Mouse (Mus musculus) right cerebral cortex, postnatal 36 days (tissue): Measurements from ENCODE around the gene Fut11.

Experiments used
- DNase-seq, 2 experiments: peaks; one replicate each; pipeline ENCODE4 v3.0.0; 2022; ENCODE audit warnings: low spot score in 2 of 2, mixed read lengths in 1 of 2

The Fut11 gene

DNA sequence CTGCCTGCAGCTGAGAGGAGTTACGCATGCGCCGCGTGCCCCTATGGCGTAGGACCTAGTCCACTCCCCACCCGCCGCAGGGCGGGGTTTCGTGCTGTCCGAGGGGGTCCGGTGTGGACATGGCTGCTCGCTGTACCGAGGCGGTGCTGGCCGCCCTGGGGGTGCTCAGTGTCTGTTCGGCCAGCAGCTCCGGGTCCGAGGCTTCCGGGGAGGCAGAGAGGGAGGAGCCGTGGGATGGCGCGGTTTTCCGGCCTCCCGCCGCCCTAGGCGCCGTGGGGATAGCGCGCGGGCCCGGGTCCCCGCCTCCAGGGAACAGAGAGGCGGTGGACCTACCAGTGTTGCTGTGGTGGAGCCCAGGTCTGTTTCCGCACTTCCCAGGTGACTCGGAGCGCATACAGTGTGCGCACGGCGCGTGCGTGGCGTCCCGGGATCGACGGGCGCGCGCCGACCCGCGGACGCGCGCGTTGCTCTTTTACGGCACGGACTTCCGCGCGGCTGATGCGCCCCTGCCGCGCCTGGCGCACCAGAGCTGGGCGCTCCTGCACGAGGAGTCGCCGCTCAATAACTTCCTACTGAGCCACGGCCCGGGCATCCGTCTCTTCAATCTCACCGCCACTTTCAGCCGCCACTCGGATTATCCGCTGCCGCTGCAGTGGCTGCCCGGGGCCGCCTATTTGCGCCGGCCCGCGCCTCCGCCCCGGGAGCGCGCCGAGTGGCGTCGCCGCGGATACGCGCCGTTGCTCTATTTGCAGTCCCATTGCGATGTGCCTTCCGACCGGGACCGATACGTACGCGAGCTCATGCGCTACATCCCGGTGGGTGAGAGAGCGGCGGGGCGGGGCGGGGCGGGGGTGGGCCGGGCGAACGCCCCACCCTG, at the start of gene Fut11:
TSS of gene Fut11 (plus strand) at position 85 of the 877 bp plus-strand sequence.
- peak; percentile 74 to 81 for DNase-seq

DNA sequence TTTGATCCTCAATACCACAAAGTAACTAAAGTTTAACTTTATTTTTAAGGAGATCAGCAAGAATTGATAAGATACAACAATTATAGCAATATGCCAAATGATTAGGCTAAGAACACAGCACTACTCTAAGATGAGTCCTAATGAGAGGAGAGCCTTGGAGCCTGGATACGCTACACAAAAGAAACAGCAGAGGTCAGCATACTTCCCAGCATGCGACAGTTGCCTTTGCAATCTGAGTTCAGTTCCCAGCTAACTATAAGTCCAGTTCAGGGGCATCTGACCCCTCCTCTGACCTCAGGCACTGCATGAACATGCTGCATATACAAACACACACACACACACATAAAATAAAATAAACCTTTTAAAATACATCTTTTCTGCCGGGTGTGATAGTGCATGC, 49.2 kb upstream of the Fut11 start:
- no peak for DNase-seq

DNA sequence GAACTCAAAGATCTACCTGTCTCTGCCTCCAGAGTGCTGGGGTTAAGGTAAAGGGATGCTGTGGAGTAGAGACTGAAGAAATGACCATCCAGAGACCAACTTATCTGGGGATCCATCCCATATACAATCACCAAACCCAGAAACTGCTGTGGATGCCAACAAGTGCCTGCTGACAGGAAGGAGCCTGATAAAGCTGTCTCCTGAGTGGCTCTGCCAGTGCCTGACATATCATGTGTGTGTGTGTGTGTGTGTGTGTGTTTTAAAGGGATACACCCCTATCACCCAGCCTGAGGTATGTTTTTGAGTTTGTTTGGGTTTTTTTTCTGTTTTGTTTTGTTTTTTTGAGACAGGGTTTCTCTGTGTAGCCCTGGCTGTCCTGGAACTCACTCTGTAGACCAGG, 48.4 kb upstream of the Fut11 start:
- DNase-seq: no peak

DNA sequence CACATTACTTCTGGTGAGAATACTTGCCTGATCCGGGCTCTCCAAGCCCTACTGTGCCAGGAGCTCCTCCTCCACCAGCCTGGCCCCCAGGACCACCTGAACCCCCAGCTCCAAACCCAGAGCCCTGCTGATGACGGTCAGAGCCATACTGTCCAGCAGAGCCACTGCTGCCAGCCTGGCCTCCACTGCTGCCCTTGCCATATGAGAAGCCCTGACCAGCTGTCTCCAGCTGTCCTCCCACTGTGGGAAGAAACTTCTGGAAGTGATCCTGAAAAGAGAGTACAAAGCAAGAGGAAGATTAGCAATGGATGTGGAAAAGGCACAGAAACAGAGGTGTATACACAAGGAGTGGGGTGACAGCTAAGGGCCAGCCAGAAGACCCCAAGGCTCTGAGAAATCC, 43.8 kb upstream of the Fut11 start:
- no peak for DNase-seq

DNA sequence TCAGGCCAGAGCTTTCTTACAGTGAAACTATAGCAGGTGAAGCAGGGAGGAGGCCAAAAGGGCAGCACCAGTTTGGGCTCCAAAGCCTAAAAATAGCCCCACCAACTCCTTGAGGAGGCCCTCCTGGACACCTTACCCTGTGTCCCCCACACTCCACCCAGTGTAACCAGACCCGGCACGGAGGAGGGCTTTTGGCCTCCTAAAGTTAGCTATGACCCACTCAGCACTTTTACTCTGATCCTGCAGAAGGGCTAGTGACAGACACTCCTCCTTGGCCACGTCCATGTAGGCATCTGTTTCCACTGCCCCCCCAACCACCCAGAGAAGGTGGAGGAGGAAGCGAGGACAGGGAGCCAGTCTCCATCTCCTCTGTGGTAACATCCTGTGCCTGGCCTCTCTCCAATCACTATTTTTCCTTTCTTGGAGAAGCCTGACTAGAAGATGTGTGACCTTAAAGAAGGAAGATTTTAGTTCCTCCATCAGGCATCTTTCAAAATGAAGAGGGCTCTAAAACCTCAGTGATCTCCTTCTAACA, 43.0 kb upstream of the Fut11 start:
- no peak for DNase-seq

DNA sequence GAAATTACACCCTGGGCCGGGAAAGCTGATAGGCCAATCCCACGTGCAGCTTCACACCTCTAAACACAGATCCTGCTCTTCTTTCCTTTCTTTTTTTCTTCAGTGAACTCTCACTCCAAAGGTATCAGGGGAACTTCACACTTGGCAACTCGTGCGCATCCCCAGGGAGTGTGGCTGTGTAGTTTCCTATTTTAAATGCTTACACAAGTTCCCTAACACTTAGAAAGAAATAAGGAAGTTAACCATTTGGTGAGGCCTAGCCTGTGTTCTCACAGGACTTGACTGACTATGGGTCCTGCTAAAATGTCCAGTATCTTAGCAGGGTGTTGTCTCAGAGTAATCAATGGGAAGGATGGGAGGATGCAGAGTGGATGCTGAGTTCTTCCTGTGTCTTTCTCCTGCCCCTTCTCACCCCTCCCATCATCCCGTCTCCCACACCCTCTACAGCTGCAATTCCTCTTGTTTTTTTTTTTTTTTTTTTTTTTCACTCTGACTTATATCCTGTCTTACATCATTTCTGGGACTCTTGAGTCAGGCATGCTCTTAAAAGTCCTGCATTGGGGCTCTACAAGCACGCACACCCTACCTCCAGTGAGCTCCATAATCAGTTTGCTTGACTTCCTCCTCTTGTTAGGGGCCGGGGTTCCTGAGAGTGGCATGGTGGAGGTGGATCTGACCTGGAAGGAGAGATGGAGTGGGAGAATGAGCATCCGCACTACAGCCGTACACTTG, 39.9 kb upstream of the Fut11 start:
- no peak for DNase-seq

DNA sequence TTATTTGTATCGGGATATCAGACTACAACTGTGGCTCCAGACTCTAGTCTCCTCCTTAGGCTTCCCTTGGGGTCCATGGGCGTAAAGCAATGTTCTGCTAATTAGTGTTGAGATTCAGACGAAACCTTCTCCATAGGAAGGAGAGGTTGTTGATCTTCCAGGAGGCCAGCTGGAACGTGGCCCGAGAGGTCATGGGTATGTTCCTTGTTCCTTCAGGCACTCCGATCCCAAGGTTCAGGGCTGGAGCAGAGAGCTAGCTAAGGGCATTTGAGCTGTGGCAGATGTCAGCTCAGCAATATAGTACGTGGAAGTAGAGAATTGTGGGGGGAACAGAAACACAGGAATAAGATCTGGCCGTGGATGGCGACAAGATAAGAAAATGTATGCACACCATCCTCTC, 39.0 kb upstream of the Fut11 start:
- no peak for DNase-seq

DNA sequence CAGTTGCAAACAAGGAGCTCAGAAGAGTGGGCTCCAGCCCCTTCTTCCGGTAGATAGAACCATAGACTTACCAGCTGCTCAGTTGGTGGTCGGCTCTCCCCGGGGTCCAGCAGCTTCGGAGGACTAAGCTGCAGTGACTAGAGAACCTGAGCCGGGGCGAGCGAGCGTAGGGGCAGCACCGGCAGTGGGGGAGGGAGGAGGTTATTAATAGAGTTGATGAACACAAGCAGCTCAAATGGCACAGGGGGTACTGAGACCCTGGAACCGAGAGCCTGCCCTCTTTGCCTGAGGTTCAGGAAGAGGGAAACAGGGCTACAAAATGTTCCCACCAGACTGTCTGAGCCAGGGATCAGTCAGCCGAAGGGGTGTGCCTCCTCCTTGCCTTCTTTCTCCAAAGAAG, 38.4 kb upstream of the Fut11 start, which contains the start of gene Myoz1:
TSS of gene Myoz1 (minus strand) at position 180 of the 400 bp plus-strand sequence.
- DNase-seq: no peak

DNA sequence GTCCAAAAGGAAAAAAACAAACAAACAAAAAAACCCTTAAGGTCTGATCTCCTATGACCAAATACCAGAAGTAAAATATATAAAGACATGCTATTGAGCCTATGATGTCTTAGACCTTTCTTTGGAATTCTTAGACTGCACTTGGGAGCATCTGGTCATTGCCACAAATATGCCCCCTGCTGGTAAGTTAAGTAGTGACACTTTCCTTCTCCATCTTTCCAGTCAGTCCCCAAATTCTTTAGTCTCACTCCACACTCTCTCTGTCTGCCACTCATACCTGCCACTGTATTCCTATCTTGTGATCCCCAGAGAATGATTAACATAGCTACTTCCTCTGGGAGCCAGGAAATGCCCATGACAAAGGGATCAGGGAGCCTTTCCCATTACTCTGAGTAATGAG, 36.4 kb upstream of the Fut11 start:
- peak in 1 of 2 experiments; percentile 25 for DNase-seq

DNA sequence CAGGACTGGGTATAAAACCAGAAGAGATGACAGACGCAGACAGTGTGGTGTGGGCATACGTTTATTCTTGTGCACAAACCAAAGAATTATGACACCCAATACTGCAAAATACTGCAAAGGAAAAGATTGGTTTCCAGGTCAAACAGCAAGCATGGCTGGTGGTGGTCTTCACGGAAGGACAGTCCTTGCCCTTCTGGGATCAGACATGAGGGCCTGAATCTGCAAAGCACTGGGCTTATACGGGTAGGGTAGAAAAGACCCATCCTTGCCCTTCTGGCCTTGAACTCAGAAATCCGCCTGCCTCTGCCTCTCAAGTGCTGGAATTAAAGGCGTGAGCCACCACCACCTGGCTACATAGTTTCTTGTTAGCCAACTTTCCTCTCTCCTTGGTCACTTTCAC, 35.9 kb upstream of the Fut11 start:
- DNase-seq: no peak

DNA sequence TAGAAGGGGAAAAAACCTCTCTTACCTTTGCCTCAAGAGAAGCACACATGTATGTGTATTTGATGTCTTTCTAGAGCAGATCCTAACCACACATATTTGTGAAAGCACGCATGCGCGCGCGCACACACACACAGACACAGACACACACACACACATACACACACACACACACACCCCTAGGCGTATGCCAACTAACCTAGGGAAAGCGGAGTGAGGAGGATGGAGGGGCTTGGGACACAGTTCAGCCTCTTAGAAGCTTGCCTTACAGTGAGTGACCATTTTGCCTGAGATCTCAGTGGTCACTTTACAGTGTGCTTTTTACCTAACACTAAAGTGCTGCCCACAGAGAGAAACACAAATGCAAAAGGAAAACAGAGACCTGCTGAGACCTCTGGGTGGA, 35.1 kb upstream of the Fut11 start:
- DNase-seq: no peak

DNA sequence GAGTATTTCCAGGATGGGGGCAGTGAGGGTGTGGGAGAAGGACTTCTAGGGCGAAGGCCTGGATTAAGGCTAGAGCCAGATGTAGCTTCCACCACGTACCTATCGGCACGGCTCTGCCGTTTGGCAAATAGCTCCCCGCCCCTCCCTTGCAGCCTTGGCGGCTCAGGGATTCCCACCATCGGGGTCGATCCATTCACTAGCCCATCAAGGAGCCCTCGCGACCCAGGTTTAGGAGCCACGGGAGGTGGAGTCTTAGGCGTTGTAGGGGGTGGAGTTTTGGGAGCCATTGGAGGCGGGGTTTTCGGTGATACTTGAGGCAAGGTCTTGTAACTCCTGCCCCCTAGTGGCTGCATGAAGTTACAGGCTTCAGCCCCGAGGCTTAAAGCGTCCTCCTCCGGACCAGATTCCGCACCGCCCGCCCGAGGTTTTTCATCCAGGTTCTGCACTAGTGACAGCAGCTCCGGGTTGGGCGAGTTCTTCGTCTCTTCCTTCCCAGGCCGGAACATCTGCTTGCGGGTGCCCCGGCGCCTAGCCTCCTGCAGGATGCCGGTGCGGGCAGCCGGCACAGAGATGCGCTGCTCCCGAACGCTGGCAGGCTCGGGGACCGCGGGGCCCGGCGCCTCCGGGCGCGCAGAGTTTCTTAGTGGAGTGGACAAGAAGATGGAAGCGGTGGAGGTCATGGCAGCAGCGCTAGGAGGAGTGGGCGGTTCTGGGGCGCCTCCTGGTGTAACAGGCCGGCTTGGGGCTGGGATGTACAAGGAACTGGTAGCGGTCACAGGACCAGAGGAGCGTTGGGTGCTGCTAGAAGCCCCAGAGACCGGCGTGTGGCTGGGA, 33.7 kb upstream of the Fut11 start:
- peak; percentile 91 for DNase-seq

DNA sequence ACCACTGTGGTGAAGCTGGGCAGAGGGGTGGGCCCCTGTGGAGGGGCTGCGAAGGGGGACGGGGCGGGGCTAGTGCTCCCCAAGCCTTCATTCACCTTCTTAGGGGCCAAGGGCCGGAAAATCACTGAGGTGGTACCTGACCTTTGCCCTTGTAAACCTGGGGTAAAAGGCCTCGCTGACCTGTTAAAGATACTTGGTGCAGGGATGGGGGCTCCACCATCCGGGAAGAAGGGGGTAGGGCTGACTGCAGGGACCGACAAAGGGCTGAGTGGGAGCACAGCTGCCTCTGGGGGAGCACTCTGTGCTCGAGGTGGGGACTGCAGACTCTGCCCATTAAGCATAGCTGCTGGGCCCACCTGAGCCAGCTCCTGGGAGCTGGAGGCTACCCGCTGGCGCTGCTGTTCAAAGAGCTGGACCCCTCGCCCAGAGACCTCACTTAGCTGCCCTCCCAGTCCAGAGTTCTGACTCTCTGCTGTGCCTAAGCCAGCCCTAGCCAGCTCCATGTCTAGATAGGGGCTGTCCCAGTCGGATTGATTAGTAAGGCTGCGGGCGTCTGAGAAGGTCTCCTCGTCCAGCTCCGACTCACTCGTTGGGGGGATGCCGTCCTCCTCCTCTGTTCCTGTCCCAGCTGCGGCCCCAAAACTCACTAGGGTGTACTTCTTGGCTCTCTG, 33.0 kb upstream of the Fut11 start:
- DNase-seq: peak in 1 of 2 experiments; percentile 16

DNA sequence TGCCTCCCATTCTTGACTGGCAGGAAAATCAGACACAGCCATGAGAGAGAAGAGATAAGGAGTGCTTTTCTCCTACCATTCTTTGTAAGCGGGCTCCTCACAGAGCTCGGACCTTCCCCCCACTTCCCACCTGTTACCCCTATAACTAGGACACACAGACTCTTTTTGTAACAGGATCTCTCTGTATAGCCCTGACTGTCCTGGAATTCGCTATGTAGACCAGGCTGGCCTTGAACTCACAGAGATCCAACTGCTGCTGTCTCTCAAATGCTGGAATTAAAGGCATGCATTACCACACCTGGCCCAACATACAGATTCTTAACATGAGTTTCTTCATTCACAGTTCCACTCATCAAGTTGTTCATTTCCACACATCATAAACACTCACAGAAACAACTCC, 32.0 kb upstream of the Fut11 start:
- no peak for DNase-seq

DNA sequence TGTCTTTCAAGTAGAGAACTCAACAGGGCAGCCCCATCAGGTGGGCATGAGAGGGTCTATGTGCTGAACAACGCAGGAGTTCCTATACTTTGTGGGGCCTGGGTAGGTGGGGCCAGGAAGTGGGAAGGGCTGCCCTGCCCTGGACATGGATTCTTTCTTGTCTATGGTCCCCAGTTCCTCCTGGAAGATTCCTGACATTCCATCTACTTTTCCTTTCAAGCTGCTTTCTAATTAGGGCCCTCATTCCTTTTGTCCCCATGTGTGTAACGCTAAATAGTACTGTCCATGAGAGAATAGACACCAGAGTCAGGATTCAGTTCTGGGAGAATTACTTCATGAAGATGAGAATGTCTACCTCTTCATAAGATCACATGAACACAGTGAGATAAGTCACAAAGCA, 31.2 kb upstream of the Fut11 start:
- no peak for DNase-seq

DNA sequence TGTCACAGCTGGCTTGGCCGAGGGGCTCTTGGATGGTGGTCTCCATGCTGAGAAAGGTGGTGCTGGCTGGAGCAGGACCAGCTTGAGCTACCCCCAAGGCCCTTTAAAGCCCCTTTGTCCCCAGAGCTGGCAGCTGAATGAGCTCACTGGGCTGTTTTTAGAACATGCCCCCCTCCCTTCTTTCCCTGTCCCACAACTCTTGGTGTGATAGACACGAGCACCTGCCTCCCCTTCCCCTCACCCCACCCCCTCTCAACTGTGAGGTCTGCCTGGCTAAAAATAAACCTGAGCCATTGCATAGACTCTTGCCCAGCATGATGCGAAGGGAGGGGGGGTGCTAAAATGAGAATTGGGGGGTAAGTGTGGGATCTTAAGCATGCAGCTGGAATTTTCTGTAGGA, 30.3 kb upstream of the Fut11 start:
- DNase-seq: no peak

DNA sequence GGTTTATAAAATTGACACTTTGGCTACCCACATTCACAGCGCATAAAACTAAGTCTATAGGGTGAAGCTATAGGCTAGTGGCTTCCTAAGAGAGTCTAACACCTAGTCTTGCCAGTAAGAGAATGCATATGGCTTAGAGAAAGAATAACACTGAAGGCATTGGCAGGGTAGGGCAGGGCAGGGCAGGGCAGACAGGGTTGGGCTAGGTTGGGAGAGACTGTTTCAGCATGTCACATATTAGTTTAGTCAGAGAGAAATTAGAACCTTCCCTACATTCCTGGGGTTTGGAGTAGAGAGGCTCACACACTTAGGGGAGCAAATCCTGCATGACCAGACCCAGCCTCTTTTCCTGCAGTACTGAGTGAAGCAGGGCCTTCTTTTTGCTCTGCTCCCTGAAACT, 27.3 kb upstream of the Fut11 start:
- no peak for DNase-seq

DNA sequence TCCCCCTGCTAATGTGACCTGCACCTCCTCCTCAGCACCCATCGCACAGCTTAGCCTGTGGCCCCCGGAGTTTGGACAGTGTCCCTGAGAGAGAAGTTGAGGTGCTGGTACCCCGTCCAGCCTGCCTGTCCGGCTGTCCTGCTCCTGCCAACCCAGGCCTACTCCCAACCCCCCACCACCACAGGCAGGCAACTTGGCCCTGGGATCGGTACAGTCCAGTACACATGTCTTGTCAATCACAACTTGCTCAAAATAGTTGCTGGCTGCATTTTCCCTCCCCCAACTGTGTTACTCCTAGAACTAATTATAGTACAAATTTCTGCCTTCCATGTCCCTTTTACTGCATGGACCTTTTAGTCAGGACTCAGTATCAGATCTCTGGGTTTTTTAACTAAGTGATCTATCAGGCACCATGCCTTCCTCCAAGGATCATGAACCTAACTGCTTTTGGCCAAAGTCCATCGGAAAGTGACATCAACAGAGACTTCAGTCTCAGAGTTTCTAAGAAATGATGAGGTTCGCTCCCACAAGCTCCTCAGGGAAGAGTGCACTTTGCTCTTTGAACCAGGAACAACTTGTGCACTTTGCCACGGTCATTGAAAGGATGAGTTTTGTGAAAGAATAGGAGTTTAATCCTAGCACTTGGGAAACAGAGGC, 26.5 kb upstream of the Fut11 start, which contains the start of gene Synpo2l:
TSS of gene Synpo2l (minus strand) at position 201 of the 657 bp plus-strand sequence.
- no peak for DNase-seq

DNA sequence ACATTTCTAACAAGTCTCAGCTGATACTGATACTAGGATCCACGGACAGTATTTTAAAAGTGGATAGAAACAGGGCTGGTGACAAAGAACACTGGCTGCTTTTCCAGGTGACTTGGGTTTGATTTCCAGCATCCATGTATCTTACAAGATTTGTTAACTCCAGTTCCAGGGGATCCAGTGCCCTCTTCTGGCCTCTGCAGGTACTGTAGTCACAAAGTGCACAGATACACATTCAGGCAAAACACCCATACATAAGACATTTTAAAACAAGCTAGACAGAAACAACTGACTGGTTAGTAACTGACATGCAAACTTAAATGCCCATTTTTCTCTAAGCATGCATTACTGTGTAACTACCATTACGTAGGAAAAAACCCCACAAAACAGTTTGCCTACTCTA, 21.8 kb upstream of the Fut11 start:
- DNase-seq: no peak

DNA sequence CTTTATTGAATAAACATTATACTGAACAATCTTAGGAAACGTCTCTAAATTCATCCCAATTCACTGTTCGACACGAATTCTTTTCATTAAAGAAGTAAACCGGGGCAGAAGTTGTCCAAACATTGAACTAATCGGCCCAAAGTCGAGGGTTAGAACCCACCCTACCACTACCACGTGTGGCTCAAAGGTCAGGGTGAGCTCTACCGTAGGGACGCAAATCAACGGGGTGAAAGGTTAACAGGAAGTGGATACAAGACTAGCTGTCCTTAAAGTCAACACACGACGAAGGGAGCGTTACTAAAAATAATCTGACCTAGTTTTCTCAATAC, 21.1 kb upstream of the Fut11 start:
- peak in 1 of 2 experiments; percentile 48 for DNase-seq
